Mouse (Mus musculus): ENCODE measurements around the gene Cdh3. TPM values are rescaled to one million over a fixed set of nuclear protein-coding genes. Genes with fewer than 3 reads are reported as not detected.
A peak's percentile ranks its signal among the peaks of the same experiment; 100 is the strongest.

Gene Cdh3
- total RNA-seq (2021) = 1 to 10 TPM; 2.0 to 5.4 TPM
- long read RNA-seq, experiment 1 = 0 reads
- long read RNA-seq, experiment 2, partial matches to known transcripts = 2 of 2 reads
- long read RNA-seq, experiment 2, other reads (novel, unspliced or antisense) = 0 of 2 reads

DNA sequence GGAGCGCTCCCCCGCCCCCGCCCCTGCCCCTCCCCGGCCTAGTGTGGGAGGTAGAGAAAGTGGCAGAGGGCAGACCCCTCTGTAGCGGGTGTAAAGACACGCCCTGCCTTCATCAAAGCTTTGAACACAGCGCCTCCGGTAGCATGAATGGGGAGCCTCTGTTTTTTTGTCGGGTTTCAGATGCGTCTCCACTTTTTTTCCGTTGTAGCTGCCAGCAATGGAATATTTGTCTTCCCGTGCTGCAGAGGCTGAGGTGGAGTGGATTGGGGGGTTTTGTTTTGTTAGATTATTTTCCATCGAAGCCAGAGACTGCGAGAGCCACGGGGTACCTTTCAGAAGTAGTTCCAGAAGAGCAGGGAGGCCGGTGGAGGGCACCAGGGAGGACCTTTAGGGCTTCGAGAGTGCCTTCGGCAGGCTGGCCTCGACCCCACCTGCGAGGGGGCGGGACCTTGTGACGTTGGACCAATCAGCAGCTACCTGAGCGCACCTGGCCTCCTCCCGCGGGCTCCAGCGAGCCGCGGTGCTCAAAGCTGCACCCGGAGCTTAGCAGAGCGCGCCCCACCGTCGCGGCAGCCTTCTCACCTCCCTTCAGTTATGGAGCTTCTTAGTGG is at the start of gene Cdh3:
Cdh3 (plus strand) TSS at position 527 of the 611 bp plus-strand sequence.
- no peak for DNase-seq (ENCODE audit: low spot score in 2 of 2)

DNA sequence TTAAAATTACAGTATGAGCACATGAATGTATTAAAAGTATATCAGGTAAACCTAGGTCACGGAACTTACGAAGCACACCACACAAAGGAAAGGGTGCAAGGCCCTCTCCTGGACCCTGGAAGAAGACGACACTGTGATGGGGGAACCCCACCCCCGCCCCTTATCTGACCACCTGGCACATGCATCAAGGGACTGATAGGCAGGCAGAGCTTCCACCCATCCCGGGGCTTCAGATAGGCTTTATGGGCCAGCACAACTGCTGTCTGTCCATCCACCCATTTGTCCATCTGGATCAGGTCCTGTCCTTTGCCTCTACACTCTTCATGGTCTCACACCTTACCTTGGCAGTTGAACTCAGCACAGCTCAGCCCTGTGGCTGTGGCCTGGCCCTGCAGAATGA is 48.6 kb upstream of the Cdh3 start:
- no peak for DNase-seq (ENCODE audit: low spot score in 2 of 2)

DNA sequence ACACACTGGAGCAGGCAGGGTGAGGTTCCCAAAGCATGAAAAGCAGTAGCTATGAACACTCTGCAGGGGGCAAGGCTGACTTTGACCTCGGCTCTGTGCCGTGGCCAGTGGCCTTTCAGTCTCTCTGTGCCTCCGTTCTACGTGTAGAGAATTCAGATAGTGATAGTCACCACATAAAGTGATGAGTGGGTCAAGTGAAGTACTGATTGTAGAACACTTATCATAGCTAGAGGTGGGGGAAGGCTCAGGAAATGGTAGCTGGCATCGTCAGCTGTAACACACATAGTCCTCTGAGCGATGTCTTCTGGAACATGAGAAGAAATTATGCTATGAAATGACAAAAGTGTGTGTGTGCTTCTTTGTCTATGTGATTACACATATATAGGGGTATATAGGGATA is 46.9 kb upstream of the Cdh3 start:
- no peak for DNase-seq (ENCODE audit: low spot score in 2 of 2)

DNA sequence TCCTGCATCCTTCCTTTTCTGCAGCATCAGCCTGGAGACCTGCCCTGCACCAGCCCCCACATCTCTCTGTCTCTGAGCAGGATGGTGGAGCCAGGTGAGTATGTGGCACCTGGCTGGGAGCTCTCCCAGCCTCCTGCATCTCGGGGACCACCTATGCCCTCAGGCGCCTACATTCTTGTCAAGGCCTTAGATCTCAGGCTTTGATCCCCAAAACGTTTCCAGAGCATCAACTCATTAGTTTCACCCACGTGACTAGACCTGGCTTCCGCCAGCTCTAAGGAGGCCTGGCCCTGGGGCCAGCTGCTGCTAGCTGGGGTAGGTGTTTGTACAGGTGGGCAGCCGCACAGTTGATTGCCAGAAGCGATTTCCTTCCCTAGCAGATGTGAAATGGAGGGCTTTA is 41.2 kb upstream of the Cdh3 start:
- DNase-seq (ENCODE audit: low spot score in 2 of 2) = no peak

DNA sequence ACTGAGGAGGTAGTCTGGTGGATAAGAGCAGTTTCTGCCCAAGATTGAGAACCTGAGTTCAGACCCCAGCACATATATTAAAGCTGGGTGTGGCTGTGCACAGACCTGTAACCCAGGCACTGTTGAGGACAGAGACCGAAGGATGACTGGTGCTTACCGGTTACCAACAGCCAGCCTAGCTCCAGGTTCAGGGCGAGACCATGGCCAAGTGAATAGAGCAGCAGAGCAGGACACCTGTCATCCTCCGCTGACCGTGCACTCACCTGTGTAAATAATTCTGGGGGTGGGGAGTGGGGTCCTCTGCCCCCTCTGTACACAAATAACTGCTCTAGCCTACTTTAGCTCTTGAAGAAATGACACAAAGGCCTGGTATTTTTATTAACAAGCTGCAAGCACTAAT is 36.7 kb upstream of the Cdh3 start:
- no peak for DNase-seq (ENCODE audit: low spot score in 2 of 2)

DNA sequence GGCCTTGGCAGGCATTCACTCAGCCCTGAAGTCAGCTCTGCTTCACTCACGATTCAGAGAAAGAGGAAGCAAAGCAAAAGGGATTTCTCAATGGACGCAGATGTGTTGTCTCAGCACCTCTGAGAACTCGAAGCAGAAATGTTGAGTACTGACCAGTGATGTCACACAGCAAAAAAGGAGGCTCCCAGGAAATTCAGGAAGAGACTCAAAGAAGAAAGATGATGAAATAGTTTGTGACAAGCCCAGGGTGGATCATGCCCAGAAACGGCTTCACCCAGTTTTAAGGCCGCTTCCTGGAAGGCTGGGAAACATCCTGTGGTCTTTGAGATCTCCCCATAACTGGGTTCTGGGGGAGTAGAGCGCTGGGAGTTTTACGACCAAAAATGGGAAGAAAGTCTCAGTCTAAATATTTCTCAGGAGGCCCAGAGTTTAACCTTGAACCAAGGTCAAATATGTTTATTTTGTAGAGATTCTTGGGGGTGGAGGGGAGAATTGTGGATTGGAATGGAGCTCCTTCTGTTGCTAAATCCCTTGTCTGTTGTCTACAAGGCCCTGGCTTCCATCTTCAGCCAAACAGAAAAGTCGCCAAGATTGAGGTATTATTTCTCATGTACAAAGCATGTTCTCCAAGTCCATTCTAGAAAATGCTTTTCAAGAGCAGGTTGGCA is 10.5 kb upstream of the Cdh3 start, which contains the start of gene 6030452D12Rik:
6030452D12Rik (plus strand) TSS at position 505 of the 668 bp plus-strand sequence.
- no peak for DNase-seq (ENCODE audit: low spot score in 2 of 2)

DNA sequence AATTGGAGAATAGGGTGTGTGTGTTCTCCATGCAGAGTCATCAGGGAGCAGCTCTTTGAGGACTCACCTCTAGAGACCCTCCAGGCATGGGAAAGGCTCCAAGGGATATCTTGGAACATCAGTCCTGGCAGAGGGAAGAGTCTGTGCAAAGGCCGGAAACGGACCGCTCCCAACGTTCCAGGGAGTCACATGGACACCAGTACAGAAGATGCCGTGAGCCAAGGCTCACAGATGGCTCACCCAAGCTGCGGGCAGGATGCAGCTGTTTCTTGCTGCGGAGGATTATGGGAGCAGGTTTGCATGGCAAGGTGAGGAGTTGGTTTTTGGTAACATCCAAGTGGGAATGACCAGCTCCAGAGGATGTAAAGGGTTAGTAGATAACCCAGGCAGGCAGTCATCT is 6.5 kb upstream of the Cdh3 start:
- DNase-seq (ENCODE audit: low spot score in 2 of 2) = no peak

DNA sequence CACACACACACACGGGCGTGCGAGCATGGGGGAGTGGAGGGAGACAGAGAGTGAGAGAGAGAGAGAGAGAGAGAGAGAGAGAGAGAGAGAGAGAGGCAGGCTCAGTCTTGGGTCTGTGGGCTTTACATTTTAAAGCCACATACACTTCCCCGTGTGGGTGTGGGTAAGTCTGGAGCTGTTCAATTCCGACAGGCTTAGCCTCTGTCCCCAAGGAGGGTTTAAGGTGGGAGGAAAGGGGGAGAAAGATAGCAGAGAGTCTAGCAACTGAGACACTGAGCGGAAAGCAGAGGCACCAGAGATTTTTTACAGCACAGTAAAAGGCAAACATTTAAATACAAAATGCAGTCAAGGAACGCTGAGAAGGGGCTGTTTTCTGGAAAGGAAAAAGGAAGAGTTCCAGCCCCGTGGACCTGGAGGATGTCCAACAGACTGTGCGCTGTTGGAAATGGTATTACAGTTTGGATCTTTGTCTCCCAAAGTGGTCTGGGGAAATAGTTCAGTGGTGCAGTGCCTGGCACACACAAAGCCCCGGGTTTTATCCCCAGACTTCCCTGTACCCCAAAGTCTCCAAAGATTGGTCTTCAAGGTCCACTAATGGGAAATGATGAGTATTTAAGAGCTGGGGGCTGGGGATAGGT is 5.2 kb upstream of the Cdh3 start:
- peak in 1 of 2 experiments; percentile 1 for DNase-seq (ENCODE audit: low spot score in 2 of 2)

DNA sequence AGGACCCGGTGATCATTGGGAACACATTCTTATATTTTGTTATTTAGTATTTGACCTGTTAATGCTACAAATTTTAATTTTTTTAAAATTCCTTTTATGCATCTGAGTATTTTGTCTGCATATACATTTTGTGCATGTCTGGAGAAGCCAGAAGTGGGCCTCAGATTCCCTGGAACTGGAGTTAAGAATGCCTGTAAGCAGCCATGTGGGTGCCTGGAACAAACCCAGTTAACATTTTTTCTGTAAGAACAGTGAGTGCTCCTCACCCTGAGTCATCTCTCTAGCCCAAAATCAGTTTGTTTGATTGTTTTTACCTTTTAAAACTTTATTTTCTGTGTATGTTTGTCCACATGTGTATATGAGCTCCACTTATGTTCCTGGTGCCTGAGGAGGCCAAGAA is 4.6 kb upstream of the Cdh3 start:
- DNase-seq (ENCODE audit: low spot score in 2 of 2) = no peak

DNA sequence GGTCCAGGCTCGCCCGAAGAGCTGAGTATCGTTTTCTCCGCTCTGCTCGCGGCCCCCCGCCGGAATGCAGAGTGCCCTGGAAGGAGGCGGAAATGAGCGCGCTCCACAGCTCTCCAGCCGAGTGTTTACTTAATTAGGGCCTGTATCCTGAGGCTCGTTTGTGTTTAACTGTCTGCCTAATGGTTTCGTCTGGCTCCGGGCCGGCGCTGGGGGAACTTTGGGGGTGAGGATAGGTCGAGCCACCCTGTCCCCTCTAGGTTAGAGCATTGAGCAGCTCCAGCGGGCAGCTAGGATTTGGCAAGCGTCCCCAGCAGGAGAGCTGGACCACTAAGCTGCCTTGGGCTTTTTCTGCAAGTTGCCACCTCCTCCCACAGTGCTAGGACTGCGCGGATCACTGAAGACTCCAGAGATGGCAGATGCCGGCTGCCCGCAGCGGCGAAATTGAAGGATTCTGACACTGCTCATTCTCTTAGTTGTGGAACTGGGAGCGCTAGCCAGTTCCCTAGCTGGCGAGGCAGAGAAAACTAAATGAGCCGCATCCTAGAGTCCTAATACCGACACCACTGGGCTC is 2.8 kb upstream of the Cdh3 start:
- DNase-seq (ENCODE audit: low spot score in 2 of 2) = no peak

DNA sequence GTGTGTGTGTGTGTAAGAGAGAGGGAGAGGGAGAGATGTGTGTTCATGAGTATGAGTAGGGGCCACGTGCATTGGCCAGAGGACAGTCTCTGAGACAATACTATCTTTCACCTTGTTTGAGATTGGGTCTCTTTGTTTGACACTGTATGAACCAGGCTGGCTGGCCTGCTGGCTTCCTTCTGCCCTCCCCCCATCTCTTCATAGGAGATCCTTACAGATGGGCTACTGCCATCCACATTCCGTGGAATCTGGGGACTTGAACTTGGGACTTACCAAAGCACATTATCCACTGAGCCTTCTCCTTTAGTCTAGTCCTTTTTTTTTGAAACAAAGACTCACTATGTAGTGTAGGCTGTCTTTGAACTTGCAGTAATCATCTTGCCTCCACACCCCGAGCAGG is 2.2 kb upstream of the Cdh3 start:
- no peak for DNase-seq (ENCODE audit: low spot score in 2 of 2)

DNA sequence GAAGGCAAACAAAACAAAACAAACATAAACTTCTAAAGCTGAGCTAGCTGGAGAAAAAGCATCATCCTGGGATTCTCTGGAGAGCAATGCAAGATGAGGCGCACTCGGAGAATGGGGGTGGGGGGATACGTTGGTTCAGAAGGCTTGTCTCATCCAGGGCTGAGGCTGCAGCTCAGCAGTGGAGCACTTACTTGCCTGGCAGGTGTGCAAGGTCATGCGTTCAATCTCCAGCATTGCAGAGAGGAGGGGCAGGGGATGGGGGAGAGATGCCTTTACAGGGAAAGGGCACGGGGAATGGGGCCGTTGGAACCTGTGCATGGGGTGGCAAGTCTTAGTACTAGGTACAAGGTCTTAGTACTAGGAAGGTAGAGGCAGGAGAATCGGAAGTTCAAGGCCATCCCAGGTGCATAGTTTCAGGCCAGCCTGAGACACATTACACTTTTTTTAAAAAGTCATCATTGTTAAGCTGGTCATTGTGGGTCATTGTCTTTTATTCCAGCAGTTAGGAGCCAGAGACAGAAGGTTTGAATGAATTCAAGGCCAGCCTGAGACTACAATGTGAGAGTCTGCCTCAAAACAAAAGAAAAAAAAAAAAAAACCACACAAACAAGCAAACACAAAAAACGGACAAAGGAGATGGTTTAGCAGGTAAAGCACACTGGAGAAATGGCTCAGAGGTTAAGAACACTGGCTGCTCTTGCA is 1.5 kb upstream of the Cdh3 start:
- DNase-seq (ENCODE audit: low spot score in 2 of 2) = no peak

DNA sequence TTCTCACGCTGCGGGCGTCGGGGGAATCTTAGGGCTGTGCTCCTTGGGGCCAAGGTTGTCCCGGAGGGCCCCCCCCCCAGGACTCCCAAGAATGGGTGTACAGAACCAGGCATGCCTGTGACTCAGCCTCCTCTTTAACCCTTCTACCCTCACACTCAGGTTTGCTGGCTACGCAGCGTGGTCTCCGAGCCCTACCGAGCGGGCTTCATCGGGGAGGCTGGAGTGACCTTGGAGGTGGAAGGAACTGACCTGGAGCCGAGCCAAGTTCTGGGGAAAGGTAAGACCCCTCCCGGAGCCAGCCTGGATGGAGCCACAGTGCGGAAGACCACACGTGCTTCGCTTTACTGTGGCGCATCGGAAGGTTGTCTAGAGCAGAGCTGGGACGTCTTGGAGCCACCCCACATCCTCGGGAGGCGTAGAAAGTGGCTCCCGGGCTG is 392 bp downstream of the Cdh3 start:
- DNase-seq (ENCODE audit: low spot score in 2 of 2) = no peak

DNA sequence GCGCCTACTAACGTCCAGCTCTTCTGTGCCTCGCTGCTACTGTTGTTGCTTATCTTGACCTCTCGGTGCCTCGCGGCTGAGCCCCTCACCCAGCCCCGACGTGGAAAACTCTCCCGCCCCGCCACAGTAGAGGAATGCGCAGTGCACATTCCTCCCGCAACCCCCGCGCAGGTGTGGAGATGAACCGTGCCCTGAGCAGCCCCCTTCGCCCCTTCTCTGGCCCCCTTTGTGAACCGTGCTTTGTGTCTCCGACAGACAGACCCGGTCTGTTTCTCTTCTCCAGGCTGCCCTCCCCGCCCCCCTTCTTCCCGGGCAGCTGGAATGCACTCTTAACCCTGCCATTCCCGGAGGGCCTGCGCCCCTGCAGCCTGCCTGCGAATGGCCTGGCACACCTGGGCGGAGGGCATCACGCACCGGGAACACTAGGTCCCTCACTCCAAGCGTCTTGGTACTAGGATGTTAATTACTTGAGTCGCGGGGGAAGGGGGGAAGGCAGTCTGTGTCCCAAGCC is 895 bp downstream of the Cdh3 start:
- DNase-seq (ENCODE audit: low spot score in 2 of 2) = no peak

DNA sequence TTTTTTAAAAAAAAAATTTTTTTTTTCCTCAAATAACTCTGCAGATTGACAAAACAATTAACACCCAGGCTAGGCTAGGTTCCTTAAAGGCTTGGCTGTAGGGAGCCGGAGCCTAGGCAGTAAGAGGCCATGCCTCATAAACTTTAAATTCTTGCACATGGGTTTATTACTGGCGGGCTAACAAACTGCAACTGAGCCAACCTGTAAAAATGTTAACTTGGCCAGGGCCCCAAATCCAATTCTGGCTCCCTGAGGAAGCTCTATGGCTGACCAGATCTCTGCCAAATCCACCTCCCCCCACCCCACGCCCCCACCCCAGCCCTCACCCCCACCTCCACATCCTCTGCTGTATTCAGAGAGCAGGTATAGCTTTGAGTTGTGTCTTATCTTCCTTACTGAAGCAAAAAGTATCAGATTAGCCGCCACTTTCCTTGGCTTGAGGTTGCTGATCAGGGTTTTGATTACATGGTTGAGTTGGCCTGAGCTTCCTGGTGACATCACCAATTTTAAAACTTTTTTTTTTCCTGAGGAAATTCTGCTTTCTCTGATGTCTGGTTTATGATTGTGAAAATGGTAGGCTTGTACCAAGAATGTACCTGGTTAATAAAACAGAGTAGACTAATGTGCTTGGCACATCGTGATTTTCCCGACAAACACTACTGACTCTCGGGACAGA is 1.9 kb downstream of the Cdh3 start:
- DNase-seq (ENCODE audit: low spot score in 2 of 2) = no peak

DNA sequence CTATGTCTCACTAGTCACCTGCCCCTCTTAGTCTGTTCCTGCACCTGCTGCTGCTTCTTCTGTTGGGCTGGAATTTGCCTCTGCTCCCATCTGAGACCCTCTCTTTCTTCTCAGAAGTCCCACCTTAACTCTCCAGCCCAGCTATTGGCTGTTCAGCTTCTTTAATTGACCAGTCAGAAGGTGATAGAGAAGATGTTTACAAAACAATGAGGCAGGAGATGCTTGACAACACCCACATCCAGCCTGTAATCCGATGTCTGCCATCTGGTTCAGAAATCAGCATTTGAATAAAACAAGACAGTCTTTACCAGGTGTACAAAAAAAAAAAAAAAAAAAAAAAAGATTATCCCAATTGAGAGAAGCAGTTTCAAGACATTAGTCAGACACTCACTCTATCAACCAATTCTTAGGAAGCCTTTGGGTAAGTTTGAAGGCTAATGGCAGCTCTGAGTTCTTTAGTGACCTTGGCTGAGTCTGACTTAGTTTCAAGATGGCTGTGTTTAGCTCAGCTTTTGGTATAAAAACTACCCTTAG is 5.3 kb downstream of the Cdh3 start:
- DNase-seq (ENCODE audit: low spot score in 2 of 2) = no peak

DNA sequence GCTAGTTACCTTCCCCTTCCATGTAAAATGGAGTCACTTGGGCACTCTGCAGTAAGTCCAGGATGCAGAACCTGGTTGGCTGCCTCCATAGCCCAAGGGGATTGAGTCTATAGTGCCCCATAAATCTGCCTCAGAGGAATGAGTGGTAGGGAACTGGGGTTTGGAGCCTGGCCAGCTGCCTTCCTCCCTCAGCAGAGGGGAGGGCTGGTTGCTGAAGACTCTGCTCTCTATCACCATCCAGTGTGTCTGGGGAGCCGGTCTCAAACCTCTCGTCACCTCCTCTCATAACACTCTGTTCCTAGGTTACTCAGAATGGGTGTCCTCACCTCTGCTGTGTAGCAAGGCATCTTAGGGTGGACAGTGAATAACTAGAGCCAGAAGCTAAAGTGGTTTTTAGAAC is 5.9 kb downstream of the Cdh3 start:
- DNase-seq (ENCODE audit: low spot score in 2 of 2) = no peak

DNA sequence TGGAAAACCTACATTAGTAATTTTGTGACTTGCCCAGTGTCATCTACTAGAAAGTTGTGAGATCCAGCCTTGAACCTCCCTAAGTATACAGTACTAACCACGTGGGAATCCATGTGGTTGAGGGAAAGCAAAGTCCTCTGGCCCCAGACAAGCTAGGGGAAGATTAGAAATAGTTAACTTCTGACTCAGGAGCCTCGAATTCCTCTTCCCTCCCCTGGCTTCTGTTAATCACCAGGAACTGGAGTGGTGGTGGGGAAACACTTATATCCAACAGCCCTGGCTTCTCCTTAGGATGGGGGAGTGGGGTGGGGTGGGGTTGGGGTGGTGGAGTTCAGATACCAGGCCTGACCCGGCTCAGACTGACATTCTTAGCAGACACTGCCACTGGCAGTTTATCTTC is 8.1 kb downstream of the Cdh3 start:
- DNase-seq (ENCODE audit: low spot score in 2 of 2) = no peak

DNA sequence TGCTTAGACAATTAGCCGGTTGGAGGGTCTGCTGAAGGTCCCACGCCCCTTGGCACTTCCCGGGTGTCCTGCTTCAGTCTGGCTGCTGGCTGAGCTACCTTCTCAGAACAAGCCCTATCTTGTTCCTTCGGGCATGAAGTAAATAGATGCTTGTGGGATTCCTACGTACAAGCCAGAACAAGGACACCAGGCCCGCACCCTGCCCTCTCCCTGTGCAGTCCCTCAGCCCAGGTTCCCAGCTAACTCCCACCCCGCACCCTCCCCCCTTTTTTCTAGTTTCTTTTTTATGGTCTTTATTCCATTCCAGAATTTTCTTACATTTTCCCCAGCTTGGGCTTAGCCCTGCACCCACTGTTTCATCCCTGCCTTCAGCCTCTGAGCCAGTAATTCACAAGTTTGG is 9.9 kb downstream of the Cdh3 start:
- DNase-seq (ENCODE audit: low spot score in 2 of 2) = no peak

DNA sequence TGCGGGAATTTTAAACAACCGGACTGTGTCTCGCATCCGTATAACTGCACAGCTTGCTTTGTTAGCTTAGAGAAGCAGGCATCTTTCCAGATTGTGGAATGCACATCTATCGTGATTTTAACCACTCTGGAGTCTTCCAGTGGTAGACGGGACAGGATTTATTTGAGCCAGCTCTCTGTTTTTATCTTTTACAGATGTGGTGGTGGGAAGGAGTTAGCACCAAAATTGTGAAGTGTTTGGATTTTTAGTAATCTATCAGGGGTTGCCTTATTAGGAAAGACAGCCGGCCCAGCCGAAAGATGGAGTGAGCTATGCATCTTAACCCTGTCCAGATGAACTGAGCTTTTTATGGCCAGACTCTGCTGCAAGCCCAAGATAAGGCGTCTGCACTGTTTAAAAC is 11.2 kb downstream of the Cdh3 start:
- DNase-seq (ENCODE audit: low spot score in 2 of 2) = no peak
